Mouse (Mus musculus): Measurements from ENCODE around the gene Maml3. TPM values are rescaled to one million over a fixed set of nuclear protein-coding genes. Genes with fewer than 3 reads are reported as not detected.

Maml3 gene
- polyA plus RNA-seq, 1 experiment from 2014 or later, result 0.69 TPM

- Histone ChIP-seq H3K9me3 (replicated peaks) (no peaks in the 10 kb centered on the region; the same call in 1 of the 2 replicates), H3K36me3 (no peaks in the 10 kb centered on the region), H3K9ac (no peak overlapping the region), H3K4me2 (no peak overlapping the region), H3K4me1 (replicated peaks) (peaks cover 25% of the 10 kb centered on the region), H3K27me3 (peaks cover 16% of the 10 kb centered on the region), H3K27ac (no peak overlapping the region), H3K4me3 (replicated peaks) (no peak overlapping the region)
- WGBS (ENCODE audit: insufficient replicate concordance), result 76% methylated on average over 4 of the region's 4 CpGs
- ATAC-seq (ENCODE audit: low read depth), result no peak
- DNase-seq, result no peak
Observed at GRCm38 (mm10) chr3:51700123-51700522, 404.8 kb downstream of the Maml3 start.

DNA sequence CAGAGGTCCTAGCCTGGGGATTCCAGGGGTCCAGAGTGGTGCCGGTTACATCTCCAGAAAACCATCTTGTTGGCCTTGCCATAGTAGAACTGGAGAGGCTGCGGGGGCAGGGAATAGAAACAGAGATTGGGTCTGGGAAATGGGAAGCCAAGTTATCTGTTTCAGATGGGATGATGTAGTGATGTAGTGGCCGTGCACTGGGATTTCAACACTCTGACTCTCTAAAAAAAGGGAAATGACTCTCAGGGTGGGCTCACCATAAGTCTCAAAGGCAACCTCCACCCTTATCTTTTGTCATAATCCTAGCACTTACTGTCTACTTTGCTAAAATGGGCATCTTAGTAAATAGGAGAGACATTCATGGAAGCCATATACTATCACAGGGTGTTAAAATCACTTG, 406.9 kb downstream of the Maml3 start:
- Histone ChIP-seq H3K4me3 (replicated peaks) (no peak overlapping the region), H3K9ac (no peak overlapping the region), H3K4me2 (no peak overlapping the region), H3K9me3 (replicated peaks) (no peaks in the 10 kb centered on the region), H3K36me3 (no peaks in the 10 kb centered on the region), H3K4me1 (replicated peaks) (peaks cover 22% of the 10 kb centered on the region), H3K27me3 (peaks cover 16% of the 10 kb centered on the region), H3K27ac (no peak overlapping the region)
- 56% methylated on average over 3 of the region's 3 CpGs for WGBS (ENCODE audit: insufficient replicate concordance)
- no peak for ATAC-seq (ENCODE audit: low read depth)
- no peak for DNase-seq

- H3K9ac ChIP-seq, result no peak overlapping the region
- H3K4me2 ChIP-seq, result no peak overlapping the region
- 0 out of 2 replicates have a peak, but pooled peaks cover 3% of the 10 kb centered on the region for H3K36me3 ChIP-seq
- peaks cover 6% of the 10 kb centered on the region for H3K4me1 ChIP-seq (replicated peaks)
- 0 out of 2 replicates have a peak, but pooled peaks cover 2% of the 10 kb centered on the region for H3K27me3 ChIP-seq
- H3K27ac ChIP-seq, result no peak overlapping the region
- 70% methylated on average over 3 of the region's 3 CpGs for WGBS (ENCODE audit: insufficient replicate concordance)
- H3K9me3 ChIP-seq (replicated peaks), result no peaks in the 10 kb centered on the region
- no peak overlapping the region for H3K4me3 ChIP-seq (replicated peaks)
- ATAC-seq (ENCODE audit: low read depth) (no peak), DNase-seq (no peak)
Observed at GRCm38 (mm10) chr3:51695713-51696112, 409.2 kb downstream of the Maml3 start.

GRCm38 (mm10) chr3:51694576-51694975, 410.3 kb downstream of the Maml3 start:
- no peak for ATAC-seq (ENCODE audit: low read depth)
- Histone ChIP-seq H3K4me3 (replicated peaks) (no peak overlapping the region), H3K27ac (no peak overlapping the region), H3K9ac (no peak overlapping the region), H3K36me3 (peaks cover 13% of the 10 kb centered on the region), H3K4me2 (no peak overlapping the region), H3K4me1 (replicated peaks) (peaks cover 2% of the 10 kb centered on the region), H3K27me3 (no peaks in the 10 kb centered on the region), H3K9me3 (replicated peaks) (no peaks in the 10 kb centered on the region)
- 82% methylated on average over 14 of the region's 14 CpGs for WGBS (ENCODE audit: insufficient replicate concordance)
- no peak for DNase-seq

DNA sequence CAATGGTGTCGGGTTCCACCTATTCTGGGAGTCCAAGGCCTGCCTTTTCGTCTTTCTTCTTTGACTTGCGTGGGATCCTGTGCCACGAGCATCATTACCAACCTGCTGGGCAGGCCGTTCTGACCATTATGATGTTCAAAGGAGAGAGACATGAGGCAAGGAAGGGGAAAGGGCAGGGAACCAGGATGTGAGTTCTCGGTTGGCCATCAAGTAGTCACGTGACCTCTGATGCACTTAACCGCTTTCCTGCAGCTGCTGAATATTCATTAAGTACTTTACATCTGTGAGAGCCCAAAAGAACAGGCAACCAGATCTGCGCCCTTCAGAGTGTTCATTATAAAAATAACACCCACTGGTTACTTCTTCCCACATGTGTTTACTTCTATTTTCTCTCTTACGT, 411.7 kb downstream of the Maml3 start:
- DNase-seq (no peak), ATAC-seq (ENCODE audit: low read depth) (no peak)
- H3K4me2 ChIP-seq, result no peak overlapping the region
- no peak overlapping the region for H3K9ac ChIP-seq
- 81% methylated on average over 10 of the region's 10 CpGs for WGBS (ENCODE audit: insufficient replicate concordance)
- no peak overlapping the region; the same call in 1 of the 2 replicates for H3K27ac ChIP-seq
- peaks cover 13% of the 10 kb centered on the region for H3K36me3 ChIP-seq
- H3K4me3 ChIP-seq (replicated peaks), result no peak overlapping the region
- no peaks in the 10 kb centered on the region for H3K27me3 ChIP-seq
- no peaks in the 10 kb centered on the region for H3K9me3 ChIP-seq (replicated peaks)
- H3K4me1 ChIP-seq (replicated peaks), result peaks cover 16% of the 10 kb centered on the region

- H3K4me3 ChIP-seq (replicated peaks), result no peak overlapping the region
- peaks cover 13% of the 10 kb centered on the region for H3K36me3 ChIP-seq
- peak overlapping the region; percentile 34; the same call in 1 of the 2 replicates for H3K9ac ChIP-seq
- DNase-seq, result peak; percentile 69
- peak overlapping the region; percentile 39 for H3K4me2 ChIP-seq
- peaks cover 20% of the 10 kb centered on the region for H3K4me1 ChIP-seq (replicated peaks)
- peak; percentile 98 for ATAC-seq (ENCODE audit: low read depth)
- WGBS (ENCODE audit: insufficient replicate concordance), result 13% methylated on average over 8 of the region's 8 CpGs
- H3K9me3 ChIP-seq (replicated peaks), result no peaks in the 10 kb centered on the region
- H3K27me3 ChIP-seq, result no peaks in the 10 kb centered on the region
- peak overlapping the region; percentile 61; the same call in 1 of the 2 replicates for H3K27ac ChIP-seq
Observed at GRCm38 (mm10) chr3:51688725-51689124, 416.2 kb downstream of the Maml3 start.

DNA sequence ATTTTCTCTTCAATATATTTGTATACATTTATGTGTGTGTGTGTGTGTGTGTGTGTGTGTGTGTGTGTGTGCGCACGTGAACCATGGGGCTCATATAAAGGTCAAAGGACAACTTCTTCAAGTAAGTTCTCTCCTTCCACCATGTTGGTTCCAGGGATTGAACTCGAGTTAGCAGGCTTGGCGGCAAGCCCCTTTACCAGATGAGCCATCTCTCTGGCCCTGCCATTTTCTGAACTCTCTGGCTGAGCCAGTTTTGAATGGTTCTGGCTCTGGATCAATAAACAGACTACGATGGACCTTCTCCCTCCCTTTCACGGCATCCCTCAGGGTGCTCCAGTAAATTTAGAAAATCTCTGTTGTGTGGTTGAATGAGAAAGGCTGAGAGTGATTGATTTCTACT, 418.1 kb downstream of the Maml3 start:
- Histone ChIP-seq H3K4me2 (no peak overlapping the region), H3K27me3 (no peaks in the 10 kb centered on the region), H3K27ac (no peak overlapping the region), H3K36me3 (peaks cover 10% of the 10 kb centered on the region), H3K4me3 (replicated peaks) (no peak overlapping the region), H3K4me1 (replicated peaks) (peaks cover 20% of the 10 kb centered on the region), H3K9ac (no peak overlapping the region), H3K9me3 (replicated peaks) (no peaks in the 10 kb centered on the region)
- DNase-seq (no peak), ATAC-seq (ENCODE audit: low read depth) (no peak)
- WGBS (ENCODE audit: insufficient replicate concordance), result 86% methylated on average over 6 of the region's 6 CpGs

DNA sequence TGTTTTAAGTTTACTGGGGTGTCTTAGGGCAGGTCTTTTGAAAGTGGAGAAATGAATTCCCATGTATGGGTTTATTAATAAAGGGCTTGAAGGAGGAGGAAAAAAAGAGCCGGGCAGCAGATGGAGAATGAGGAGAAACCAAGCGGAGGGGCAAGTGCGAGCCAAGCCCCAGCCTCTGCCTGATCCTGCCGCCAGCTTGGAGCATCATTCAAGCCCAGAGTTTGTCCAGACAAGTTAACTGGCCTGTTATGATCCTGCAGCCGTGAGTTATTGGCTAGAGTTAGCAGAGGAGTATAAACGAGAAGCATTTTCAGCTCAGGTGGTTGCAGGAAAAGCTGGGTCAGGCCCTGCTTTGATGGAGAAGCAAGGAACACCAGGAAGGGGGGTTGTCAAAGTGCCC, 418.6 kb downstream of the Maml3 start:
- H3K9ac ChIP-seq, result no peak overlapping the region
- H3K4me1 ChIP-seq (replicated peaks), result peaks cover 20% of the 10 kb centered on the region
- H3K27me3 ChIP-seq, result no peaks in the 10 kb centered on the region
- DNase-seq (no peak), ATAC-seq (ENCODE audit: low read depth) (no peak)
- no peak overlapping the region for H3K27ac ChIP-seq
- H3K36me3 ChIP-seq, result peaks cover 10% of the 10 kb centered on the region
- no peaks in the 10 kb centered on the region for H3K9me3 ChIP-seq (replicated peaks)
- no peak overlapping the region for H3K4me2 ChIP-seq
- no peak overlapping the region for H3K4me3 ChIP-seq (replicated peaks)
- WGBS (ENCODE audit: insufficient replicate concordance), result 80% methylated on average over 6 of the region's 6 CpGs

GRCm38 (mm10) chr3:51685539-51685938, 419.3 kb downstream of the Maml3 start:
- H3K27ac ChIP-seq, result no peak overlapping the region
- 79% methylated on average over 6 of the region's 6 CpGs for WGBS (ENCODE audit: insufficient replicate concordance)
- no peaks in the 10 kb centered on the region for H3K9me3 ChIP-seq (replicated peaks)
- no peak overlapping the region for H3K4me3 ChIP-seq (replicated peaks)
- no peak overlapping the region for H3K4me2 ChIP-seq
- H3K4me1 ChIP-seq (replicated peaks), result peaks cover 20% of the 10 kb centered on the region
- DNase-seq, result no peak
- H3K36me3 ChIP-seq, result peaks cover 8% of the 10 kb centered on the region
- no peaks in the 10 kb centered on the region for H3K27me3 ChIP-seq
- ATAC-seq (ENCODE audit: low read depth), result no peak
- no peak overlapping the region for H3K9ac ChIP-seq

GRCm38 (mm10) chr3:51674963-51675362, 429.9 kb downstream of the Maml3 start:
- Histone ChIP-seq H3K27me3 (peaks cover 18% of the 10 kb centered on the region), H3K4me2 (no peak overlapping the region), H3K4me1 (replicated peaks) (peaks cover 49% of the 10 kb centered on the region), H3K9me3 (replicated peaks) (no peaks in the 10 kb centered on the region), H3K36me3 (no peaks in the 10 kb centered on the region), H3K27ac (no peak overlapping the region), H3K9ac (no peak overlapping the region), H3K4me3 (replicated peaks) (no peak overlapping the region)
- DNase-seq (no peak), ATAC-seq (ENCODE audit: low read depth) (no peak)
- 48% methylated on average over 3 of the region's 3 CpGs for WGBS (ENCODE audit: insufficient replicate concordance)

DNA sequence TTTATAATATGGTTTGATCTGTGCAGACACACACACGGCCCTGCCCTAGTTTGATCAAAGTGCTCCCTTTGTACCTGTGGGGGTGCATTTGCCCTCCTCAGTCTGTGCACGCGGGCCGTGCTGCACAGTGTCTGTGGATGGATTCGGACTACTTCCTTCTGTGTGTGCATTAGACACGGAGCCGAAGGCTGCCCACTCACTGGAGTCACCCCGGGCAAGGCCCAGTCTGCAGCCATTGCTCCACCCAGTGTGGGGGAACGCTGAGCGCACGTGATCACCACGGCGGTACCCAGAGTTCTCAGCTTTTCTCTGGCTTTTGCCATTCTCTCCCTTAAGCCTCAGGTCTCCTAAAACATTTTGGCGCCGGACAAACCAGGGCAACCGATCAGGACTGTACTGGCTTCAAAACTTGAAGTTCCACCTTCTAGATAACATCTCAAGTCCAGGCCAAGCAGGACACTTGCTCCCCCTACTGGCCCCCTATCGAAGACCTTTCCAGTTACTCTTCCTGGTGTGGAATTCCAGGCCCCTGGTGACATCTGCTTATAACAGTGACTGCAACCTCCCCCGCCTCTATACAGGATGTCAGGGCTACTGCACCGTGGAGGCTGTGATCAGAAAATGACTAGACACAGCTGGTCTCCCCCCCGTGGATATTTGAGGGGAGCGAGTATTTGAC, 431.3 kb downstream of the Maml3 start:
- WGBS (ENCODE audit: insufficient replicate concordance), result 60% methylated on average over 21 of the region's 21 CpGs
- Histone ChIP-seq H3K4me3 (replicated peaks) (no peak overlapping the region), H3K27me3 (peaks cover 14% of the 10 kb centered on the region), H3K36me3 (no peaks in the 10 kb centered on the region), H3K9me3 (replicated peaks) (no peaks in the 10 kb centered on the region), H3K4me2 (0 out of 2 replicates have a peak overlapping the region, but pooled peaks have one; percentile 3), H3K27ac (peak overlapping the region; percentile 93), H3K4me1 (replicated peaks) (peaks cover 56% of the 10 kb centered on the region), H3K9ac (no peak overlapping the region; the same call in 1 of the 2 replicates)
- DNase-seq (no peak), ATAC-seq (ENCODE audit: low read depth) (no peak)

DNA sequence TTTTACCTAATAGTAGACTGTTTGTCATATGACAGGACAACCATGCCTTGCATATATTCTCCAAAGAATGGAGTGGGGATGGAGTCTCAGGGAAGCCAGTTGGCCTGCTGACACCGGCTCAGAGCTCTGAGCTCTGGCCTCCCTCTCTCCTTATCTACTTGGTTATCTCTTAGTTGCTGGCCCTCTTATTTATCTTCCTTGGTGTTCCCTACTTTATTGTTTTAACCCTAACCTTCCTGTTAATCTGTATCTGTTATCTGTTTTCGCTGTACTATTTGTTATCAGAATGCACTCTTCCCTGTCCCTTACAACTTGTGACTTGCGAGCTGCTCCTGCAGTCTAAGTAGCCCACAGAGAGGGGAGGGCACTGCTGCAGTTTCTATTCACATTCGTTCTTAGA, 432.2 kb downstream of the Maml3 start:
- H3K27me3 ChIP-seq, result peaks cover 14% of the 10 kb centered on the region
- no peak overlapping the region for H3K4me3 ChIP-seq (replicated peaks)
- 17% methylated on average over 4 of the region's 4 CpGs for WGBS (ENCODE audit: insufficient replicate concordance)
- H3K36me3 ChIP-seq, result no peaks in the 10 kb centered on the region
- no peak overlapping the region for H3K4me2 ChIP-seq
- no peak for ATAC-seq (ENCODE audit: low read depth)
- H3K9me3 ChIP-seq (replicated peaks), result no peaks in the 10 kb centered on the region
- H3K4me1 ChIP-seq (replicated peaks), result peaks cover 56% of the 10 kb centered on the region
- H3K27ac ChIP-seq, result peak overlapping the region; percentile 93
- DNase-seq, result no peak
- H3K9ac ChIP-seq, result peak overlapping the region; percentile 11; the same call in 1 of the 2 replicates
